Mouse (Mus musculus) ES-Bruce4 (cell line): ENCODE data around the gene Numb. TPM values are rescaled to one million over a fixed set of nuclear protein-coding genes. Genes with fewer than 3 reads are reported as not detected.
A peak's percentile ranks its signal among the peaks of the same experiment; 100 is the strongest.

ENCODE experiments used
- H3K27ac ChIP-seq: 2 replicates; pipeline ENCODE4 v1.5.1; 2012; ENCODE audit warnings: low read length, inconsistent platforms; ENCODE audit not compliant: insufficient read depth
- H3K27me3 ChIP-seq: 2 replicates; pipeline ENCODE4 v1.6.1; 2012; ENCODE audit warnings: mild to moderate bottlenecking, low read length, inconsistent platforms; ENCODE audit not compliant: control insufficient read depth, poor library complexity, insufficient read depth, severe bottlenecking
- H3K36me3 ChIP-seq: 2 replicates; pipeline ENCODE4 v1.6.1; 2012; ENCODE audit warnings: inconsistent platforms, mild to moderate bottlenecking, low read length, moderate library complexity; ENCODE audit not compliant: control insufficient read depth, poor library complexity, insufficient read depth, severe bottlenecking
- H3K4me1 ChIP-seq: one replicate; pipeline ENCODE4 v1.8.1; 2011; ENCODE audit warnings: low read length; ENCODE audit not compliant: control insufficient read depth, insufficient read depth
- H3K4me3 ChIP-seq: 2 replicates; pipeline ENCODE4 v1.5.1; 2011; ENCODE audit warnings: low read depth, mild to moderate bottlenecking, low read length
- H3K9ac ChIP-seq: 2 replicates; pipeline ENCODE4 v1.6.1; 2012; ENCODE audit warnings: low read depth, mild to moderate bottlenecking, inconsistent platforms; ENCODE audit not compliant: poor library complexity, severe bottlenecking
- H3K9me3 ChIP-seq: replicated peaks from 2 replicates; pipeline ENCODE4 v1.6.1; 2012; ENCODE audit warnings: mild to moderate bottlenecking, low read length, inconsistent platforms; ENCODE audit not compliant: control insufficient read depth, poor library complexity, insufficient read depth, severe bottlenecking
- CTCF ChIP-seq: IDR thresholded peaks from one replicate; pipeline ENCODE4 v1.8.1; 2011; ENCODE audit warnings: low read depth, low read length
- EP300 ChIP-seq: IDR thresholded peaks from 2 replicates; pipeline ENCODE4 v1.6.1; 2011; ENCODE audit warnings: low read depth, low read length; ENCODE audit not compliant: insufficient read depth
- POLR2A ChIP-seq: IDR thresholded peaks from one replicate; pipeline ENCODE4 v1.8.1; 2011; ENCODE audit warnings: low read length; ENCODE audit not compliant: insufficient read depth
- polyA plus RNA-seq: library from polyadenylated mRNA; stranded (reverse); fragments of >200 nt; gene quantifications from 2 replicates; pipeline ENCODE4 v1.2.4, GENCODE M21; 2011; ENCODE audit warnings: low read depth; ENCODE audit not compliant: missing spikeins, insufficient read depth, insufficient read length

The Numb gene
- polyA plus RNA-seq, 1 experiment = 43.5 TPM

DNA sequence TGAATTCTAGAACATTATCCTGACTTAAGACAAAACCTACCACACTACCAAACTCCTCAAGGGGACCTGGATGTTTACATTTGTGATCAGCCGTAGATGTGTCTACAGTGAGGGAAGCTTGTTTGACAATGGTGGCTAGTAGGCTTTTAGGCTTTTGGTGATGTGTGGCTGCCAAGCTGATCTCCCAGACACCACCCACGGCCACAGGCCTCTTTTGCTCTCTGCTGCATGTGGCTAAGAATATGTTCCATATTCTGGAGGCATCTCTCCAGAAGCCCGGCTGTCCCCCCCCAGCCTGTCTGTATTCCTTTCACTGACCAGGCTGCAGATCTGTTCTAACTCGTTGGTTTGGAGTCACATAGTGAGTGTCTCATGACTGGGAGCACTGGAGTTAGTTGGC, 131.0 kb downstream of the Numb start:
- no peaks in the 10 kb centered on the region for H3K4me1 ChIP-seq
- H3K36me3 ChIP-seq = no peaks in the 10 kb centered on the region
- H3K9ac ChIP-seq = no peak overlapping the region
- no peaks in the 10 kb centered on the region for H3K9me3 ChIP-seq
- no peaks in the 10 kb centered on the region for H3K27me3 ChIP-seq
- no peak overlapping the region for H3K4me3 ChIP-seq
- TF ChIP-seq POLR2A (no peak), CTCF (no peak), EP300 (no peak)
- H3K27ac ChIP-seq = no peak overlapping the region

- Histone ChIP-seq H3K9ac (no peak overlapping the region), H3K27ac (no peak overlapping the region)
These were observed 132.0 kb downstream of the Numb start for GRCm38 (mm10) chr12:83789781-83790140.

GRCm38 (mm10) chr12:83789051-83789780, 132.5 kb downstream of the Numb start:
- Histone ChIP-seq H3K27ac (no peak overlapping the region), H3K9me3 (no peaks in the 10 kb centered on the region), H3K4me3 (no peak overlapping the region), H3K27me3 (no peaks in the 10 kb centered on the region), H3K4me1 (no peaks in the 10 kb centered on the region), H3K9ac (no peak overlapping the region), H3K36me3 (no peaks in the 10 kb centered on the region)
- TF ChIP-seq EP300 (no peak), POLR2A (no peak), CTCF (no peak)

More at GRCm38 (mm10) chr12:83789781-83790140, 132.0 kb downstream of the Numb start:
- Histone ChIP-seq H3K4me1 (no peaks in the 10 kb centered on the region), H3K36me3 (no peaks in the 10 kb centered on the region), H3K4me3 (no peak overlapping the region), H3K9me3 (no peaks in the 10 kb centered on the region), H3K27me3 (no peaks in the 10 kb centered on the region)
- no peak for TF ChIP-seq POLR2A
- TF ChIP-seq CTCF = no peak
- TF ChIP-seq EP300 = no peak

DNA sequence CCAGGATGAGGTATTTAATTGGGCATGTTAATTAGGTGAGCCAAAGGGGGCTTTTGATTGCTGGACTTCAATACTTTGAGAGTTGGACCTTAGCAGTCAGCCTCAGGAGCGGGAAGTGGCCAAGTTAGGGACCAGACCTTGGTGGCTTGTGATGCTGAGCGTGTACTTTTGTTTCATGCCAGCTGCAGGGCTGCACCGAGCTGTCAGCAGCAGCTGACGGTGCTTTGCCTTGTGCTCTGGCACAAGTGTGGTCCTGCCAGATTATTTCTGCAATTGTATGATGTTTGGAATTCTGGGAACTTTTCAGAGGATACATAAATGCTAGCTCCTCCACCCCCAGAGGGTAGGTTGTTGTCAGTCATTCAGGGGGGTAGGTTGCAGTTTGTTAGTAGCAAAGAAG, 136.4 kb downstream of the Numb start:
- no peak for TF ChIP-seq CTCF
- TF ChIP-seq EP300 = no peak
- TF ChIP-seq POLR2A = no peak
- no peaks in the 10 kb centered on the region for H3K9me3 ChIP-seq
- no peak overlapping the region for H3K9ac ChIP-seq
- H3K4me3 ChIP-seq = no peak overlapping the region
- H3K4me1 ChIP-seq = no peaks in the 10 kb centered on the region
- H3K27ac ChIP-seq = no peak overlapping the region
- H3K36me3 ChIP-seq = no peaks in the 10 kb centered on the region
- H3K27me3 ChIP-seq = no peaks in the 10 kb centered on the region

- no peak overlapping the region for H3K27ac ChIP-seq
These were observed 139.1 kb downstream of the Numb start for GRCm38 (mm10) chr12:83782669-83783068.

DNA sequence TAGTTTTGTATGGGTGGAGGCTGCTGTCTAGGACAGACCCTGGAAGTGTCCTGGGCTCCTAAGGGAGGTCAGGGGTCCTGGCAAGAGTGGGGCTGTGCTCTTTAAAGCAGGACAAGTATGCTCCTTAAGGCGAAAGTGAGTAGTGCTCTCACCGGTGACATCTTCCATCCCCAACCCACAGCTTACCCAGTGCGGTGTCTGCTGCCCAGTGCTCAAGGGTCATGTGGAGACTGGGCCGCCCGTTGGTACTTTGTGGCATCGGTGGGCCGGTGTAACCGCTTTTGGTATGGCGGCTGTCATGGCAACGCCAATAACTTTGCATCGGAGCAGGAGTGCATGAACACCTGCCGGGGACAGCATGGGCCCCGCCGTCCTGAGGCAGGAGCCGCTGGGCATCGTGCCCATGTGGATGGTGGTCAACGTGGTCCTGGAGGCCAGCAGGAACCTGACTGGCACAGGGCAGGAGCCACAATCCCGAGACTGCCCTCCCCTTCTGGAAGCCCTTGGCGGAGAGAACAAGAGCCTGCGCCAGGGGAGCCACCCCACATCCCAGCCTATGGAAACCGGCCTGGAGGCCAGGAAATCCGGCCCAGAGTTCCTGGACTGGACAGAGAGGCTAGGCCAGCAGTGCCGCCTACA, 140.0 kb downstream of the Numb start:
- Histone ChIP-seq H3K4me3 (peak overlapping the region; percentile 57), H3K4me1 (no peaks in the 10 kb centered on the region), H3K27ac (no peak overlapping the region), H3K27me3 (no peaks in the 10 kb centered on the region), H3K9ac (no peak overlapping the region), H3K36me3 (no peaks in the 10 kb centered on the region), H3K9me3 (no peaks in the 10 kb centered on the region)
- TF ChIP-seq EP300 = no peak
- no peak for TF ChIP-seq POLR2A
- TF ChIP-seq CTCF = no peak

More at GRCm38 (mm10) chr12:83782669-83783068, 139.1 kb downstream of the Numb start:
- TF ChIP-seq EP300 = no peak
- TF ChIP-seq CTCF = no peak
- no peak for TF ChIP-seq POLR2A
- Histone ChIP-seq H3K9me3 (no peaks in the 10 kb centered on the region), H3K9ac (no peak overlapping the region), H3K27me3 (no peaks in the 10 kb centered on the region), H3K4me1 (no peaks in the 10 kb centered on the region), H3K4me3 (no peak overlapping the region), H3K36me3 (no peaks in the 10 kb centered on the region)
